Mouse (Mus musculus) testis, adult 2 months (tissue): ENCODE results near the gene Fndc7. TPM values are rescaled to one million over a fixed set of nuclear protein-coding genes. Genes with fewer than 3 reads are reported as not detected.

ENCODE experiments used
- H3K27ac ChIP-seq: fragments of 200-500 bp; 2 replicates; pipeline ENCODE4 v1.5.1; 2012; ENCODE audit warnings: low read depth, low read length; ENCODE audit not compliant: control insufficient read depth, insufficient read depth
- H3K27me3 ChIP-seq: fragments of 200-500 bp; 2 replicates; pipeline ENCODE4 v1.6.1; 2012; ENCODE audit warnings: mild to moderate bottlenecking, low read length, moderate library complexity; ENCODE audit not compliant: control insufficient read depth, insufficient read depth
- H3K36me3 ChIP-seq: fragments of 200-500 bp; 2 replicates; pipeline ENCODE4 v1.6.1; 2012; ENCODE audit warnings: mild to moderate bottlenecking, low read length; ENCODE audit not compliant: control insufficient read depth, insufficient read depth
- H3K4me1 ChIP-seq: fragments of 200-500 bp; 2 replicates; pipeline ENCODE4 v1.6.1; 2012; ENCODE audit warnings: low read length; ENCODE audit not compliant: control insufficient read depth, insufficient read depth
- H3K4me3 ChIP-seq: fragments of 200-500 bp; 2 replicates; pipeline ENCODE4 v1.5.1; 2012; ENCODE audit warnings: low read depth, mild to moderate bottlenecking, low read length, moderate library complexity, mixed read lengths; ENCODE audit not compliant: control insufficient read depth
- CTCF ChIP-seq: fragments of 200-500 bp; IDR thresholded peaks from 2 replicates; pipeline ENCODE4 v1.5.1; 2012; ENCODE audit warnings: low read depth, mild to moderate bottlenecking, inconsistent platforms, low read length, moderate library complexity; ENCODE audit not compliant: control insufficient read depth, insufficient read depth, insufficient replicate concordance
- POLR2A ChIP-seq: fragments of 200-500 bp; IDR thresholded peaks from 2 replicates; pipeline ENCODE4 v1.6.1; 2012; ENCODE audit warnings: low read depth, mild to moderate bottlenecking, inconsistent platforms, low read length, moderate library complexity; ENCODE audit not compliant: control insufficient read depth
- polyA plus RNA-seq: library from polyadenylated mRNA; depleted of rRNA; stranded (reverse); fragments of >200 nt; gene quantifications from 2 replicates; pipeline ENCODE4 v1.2.3, GENCODE M21; 2012; rRNA removed

The Fndc7 gene
- polyA plus RNA-seq, 1 experiment = 0.53 TPM

- H3K4me3 ChIP-seq = no peak overlapping the region
- no peaks in the 10 kb centered on the region for H3K27me3 ChIP-seq
Measured at GRCm38 (mm10) chr3:108815631-108816030, 74.2 kb downstream of the Fndc7 start.

GRCm38 (mm10) chr3:108810747-108811263 lies 79.0 kb downstream of the Fndc7 start:
- H3K27ac ChIP-seq = no peak overlapping the region
- no peak for TF ChIP-seq CTCF
- no peak for TF ChIP-seq POLR2A

More at GRCm38 (mm10) chr3:108815631-108816030, 74.2 kb downstream of the Fndc7 start:
- no peak overlapping the region for H3K27ac ChIP-seq
- TF ChIP-seq CTCF (no peak), POLR2A (no peak)
- no peaks in the 10 kb centered on the region for H3K36me3 ChIP-seq
- no peaks in the 10 kb centered on the region for H3K4me1 ChIP-seq

GRCm38 (mm10) chr3:108805622-108806021 lies 84.2 kb downstream of the Fndc7 start:
- no peak for TF ChIP-seq CTCF
- no peak for TF ChIP-seq POLR2A
- H3K27me3 ChIP-seq = no peaks in the 10 kb centered on the region
- no peaks in the 10 kb centered on the region for H3K4me1 ChIP-seq
- peaks cover 4% of the 10 kb centered on the region for H3K36me3 ChIP-seq
- H3K4me3 ChIP-seq = no peak overlapping the region
- no peak overlapping the region for H3K27ac ChIP-seq

More at GRCm38 (mm10) chr3:108810747-108811263, 79.0 kb downstream of the Fndc7 start:
- Histone ChIP-seq H3K4me1 (no peaks in the 10 kb centered on the region), H3K4me3 (no peak overlapping the region), H3K27me3 (no peaks in the 10 kb centered on the region), H3K36me3 (no peaks in the 10 kb centered on the region)

Other genes with a start within 250 kb of the Fndc7 start
- gene Clcc1, start 236.1 kb downstream of the Fndc7 start, polyA plus RNA-seq = 22.7 and 27.3 TPM in 2 replicates
- 4.8 and 5.0 TPM in 2 replicates for gene Gpsm2, start 167.7 kb downstream of the Fndc7 start, polyA plus RNA-seq
- 16.5 and 16.9 TPM in 2 replicates for gene Aknad1, start 150.3 kb downstream of the Fndc7 start, polyA plus RNA-seq
- 3.4 and 4.9 TPM in 2 replicates for gene Stxbp3, start 49.5 kb downstream of the Fndc7 start, polyA plus RNA-seq
- 23.3 and 23.6 TPM in 2 replicates for gene Prpf38b, start 21.7 kb upstream of the Fndc7 start, polyA plus RNA-seq
- gene Henmt1, start 49.9 kb upstream of the Fndc7 start, polyA plus RNA-seq = 21.7 and 22.8 TPM in 2 replicates
- 26.9 and 34.4 TPM in 2 replicates for gene Gm9857, start 50.4 kb upstream of the Fndc7 start, polyA plus RNA-seq
- gene Fam102b, start 137.6 kb upstream of the Fndc7 start, polyA plus RNA-seq = 0.65 and 0.89 TPM in 2 replicates
- gene Slc25a54, start 190.5 kb upstream of the Fndc7 start, polyA plus RNA-seq = 9.1 and 9.7 TPM in 2 replicates
- 3.1 and 3.2 TPM in 2 replicates for gene Slc25a24, start 233.1 kb upstream of the Fndc7 start, polyA plus RNA-seq